Mouse (Mus musculus) G1E (cell line): ENCODE measurements around the gene Lifr.

Experiments
- CTCF ChIP-seq: IDR thresholded peaks from 2 replicates; pipeline ENCODE4 v1.5.1; 2012; ENCODE audit warnings: low read depth, low read length, inconsistent platforms, mixed read lengths
- GATA1 ChIP-seq: IDR thresholded peaks from 2 replicates; pipeline ENCODE4 v1.6.1; 2012; ENCODE audit warnings: borderline replicate concordance, low read length, inconsistent platforms, mixed read lengths
- POLR2AphosphoS5 ChIP-seq: IDR thresholded peaks from 2 replicates; pipeline ENCODE4 v1.6.1; 2012; ENCODE audit warnings: low read depth, low read length, inconsistent platforms; ENCODE audit not compliant: insufficient replicate concordance

- TF ChIP-seq CTCF (no peak), GATA1 (no peak), POLR2AphosphoS5 (no peak)
Observed at GRCm38 (mm10) chr15:7144542-7144941, 54.1 kb downstream of the Lifr start.
